Mouse (Mus musculus) MEL (cell line): ENCODE data around the gene Defb26. TPM values are rescaled to one million over a fixed set of nuclear protein-coding genes. Genes with fewer than 3 reads are reported as not detected.

ENCODE experiments used
- DNase-seq: peaks from one replicate; pipeline ENCODE4 v3.0.0; 2011; ENCODE audit warnings: low read depth, low spot score
- H3K27ac ChIP-seq: 2 replicates; pipeline ENCODE4 v1.5.1; 2012; ENCODE audit warnings: low read depth, mild to moderate bottlenecking, control low read depth, low read length, moderate library complexity; ENCODE audit not compliant: control insufficient read depth
- H3K27me3 ChIP-seq, 2 experiments: fragments of 150-350 bp in 1 of 2; sonication (generic) in 1 of 2; 2 replicates each; pipeline ENCODE4 v1.6.1; 2012; ENCODE audit warnings: low read length in 2 of 2, mild to moderate bottlenecking in 2 of 2, improper control_type of control experiment in 1 of 2, moderate library complexity in 1 of 2; ENCODE audit not compliant: insufficient read depth in 2 of 2, control insufficient read depth in 1 of 2
- H3K36me3 ChIP-seq, 2 experiments: 2 replicates each; pipeline ENCODE4 v1.6.1; 2012 to 2014; ENCODE audit warnings: low read length in 2 of 2, improper control_type of control experiment in 1 of 2, inconsistent platforms in 1 of 2, mild to moderate bottlenecking in 1 of 2; ENCODE audit not compliant: insufficient read depth in 2 of 2, control insufficient read depth in 1 of 2
- H3K4me1 ChIP-seq, 2 experiments: fragments of 150-350 bp in 1 of 2; sonication (generic) in 1 of 2; 2 replicates each; pipeline ENCODE4 v1.6.1; 2012; ENCODE audit warnings: low read length in 2 of 2, improper control_type of control experiment in 1 of 2, mild to moderate bottlenecking in 1 of 2; ENCODE audit not compliant: insufficient read depth in 2 of 2, control insufficient read depth in 1 of 2
- H3K4me3 ChIP-seq, 2 experiments: fragments of 150-350 bp in 1 of 2; sonication (generic) in 1 of 2; 2 replicates each; pipeline ENCODE4 v1.5.1; 2012; ENCODE audit warnings: low read depth in 2 of 2, low read length in 2 of 2, mild to moderate bottlenecking in 2 of 2, moderate library complexity in 2 of 2, control low read depth in 1 of 2, improper control_type of control experiment in 1 of 2; ENCODE audit not compliant: control insufficient read depth in 1 of 2, insufficient read depth in 1 of 2
- H3K79me2 ChIP-seq: 2 replicates; pipeline ENCODE4 v1.6.1; 2012; ENCODE audit warnings: mild to moderate bottlenecking, low read length, moderate library complexity; ENCODE audit not compliant: control insufficient read depth, poor library complexity, insufficient read depth
- H3K9ac ChIP-seq: 2 replicates; pipeline ENCODE4 v1.6.1; 2012; ENCODE audit warnings: low read depth, mild to moderate bottlenecking, control low read depth, low read length, moderate library complexity; ENCODE audit not compliant: control insufficient read depth, poor library complexity, severe bottlenecking
- H3K9me3 ChIP-seq: fragments of 150-350 bp; sonication (generic); replicated peaks from 2 replicates; pipeline ENCODE4 v1.6.1; 2012; ENCODE audit warnings: mild to moderate bottlenecking, low read length, improper control_type of control experiment, moderate library complexity; ENCODE audit not compliant: insufficient read depth
- CTCF ChIP-seq, 3 experiments: IDR thresholded peaks in 2 of 3; conservative IDR thresholded peaks in 1 of 3; 2 replicates each; pipeline ENCODE4 v1.5.1; 2011 to 2012; ENCODE audit warnings: low read length in 3 of 3, low read depth in 2 of 3, mild to moderate bottlenecking in 2 of 3, improper control_type of control experiment in 1 of 3, inconsistent platforms in 1 of 3, mixed read lengths in 1 of 3, moderate library complexity in 1 of 3; ENCODE audit not compliant: control insufficient read depth in 1 of 3, insufficient read depth in 1 of 3, poor library complexity in 1 of 3, severe bottlenecking in 1 of 3
- E2F4 ChIP-seq: IDR thresholded peaks from 2 replicates; pipeline ENCODE4 v1.6.1; 2011; ENCODE audit warnings: low read depth, low read length, improper control_type of control experiment, borderline replicate concordance
- ELF1 ChIP-seq: IDR thresholded peaks from 2 replicates; pipeline ENCODE4 v1.6.1; 2014; ENCODE audit warnings: low read depth, mild to moderate bottlenecking, inconsistent platforms, low read length, improper control_type of control experiment, moderate library complexity
- ETS1 ChIP-seq: IDR thresholded peaks from 2 replicates; pipeline ENCODE4 v1.6.1; 2012; ENCODE audit warnings: low read depth, mild to moderate bottlenecking, inconsistent platforms, low read length, improper control_type of control experiment, moderate library complexity
- GABPA ChIP-seq: IDR thresholded peaks from 2 replicates; pipeline ENCODE4 v1.6.1; 2012; ENCODE audit warnings: low read depth, mild to moderate bottlenecking, inconsistent platforms, low read length, improper control_type of control experiment, moderate library complexity
- GATA1 ChIP-seq: IDR thresholded peaks from 2 replicates; pipeline ENCODE4 v1.6.1; 2011; ENCODE audit warnings: low read depth, low read length, improper control_type of control experiment
- HCFC1 ChIP-seq: IDR thresholded peaks from 2 replicates; pipeline ENCODE4 v1.6.1; 2012; ENCODE audit warnings: low read depth, mild to moderate bottlenecking, inconsistent platforms, low read length, improper control_type of control experiment, moderate library complexity
- JUND ChIP-seq: IDR thresholded peaks from 2 replicates; pipeline ENCODE4 v1.6.1; 2011; ENCODE audit warnings: low read depth, mild to moderate bottlenecking, improper control_type of control experiment, low read length
- KAT2A ChIP-seq: conservative IDR thresholded peaks from 2 replicates; pipeline ENCODE4 v1.6.1; 2012; ENCODE audit warnings: low read depth, low read length, improper control_type of control experiment, inconsistent platforms
- MXI1 ChIP-seq: IDR thresholded peaks from 2 replicates; pipeline ENCODE4 v1.6.1; 2011; ENCODE audit warnings: mild to moderate bottlenecking, low read depth, low read length, improper control_type of control experiment
- MYB ChIP-seq: IDR thresholded peaks from 2 replicates; pipeline ENCODE4 v1.6.1; 2011; ENCODE audit warnings: mild to moderate bottlenecking, low read depth, low read length, improper control_type of control experiment
- MYC ChIP-seq: IDR thresholded peaks from 2 replicates; pipeline ENCODE4 v1.6.1; 2011; ENCODE audit warnings: low read depth, mild to moderate bottlenecking, low read length, improper control_type of control experiment, moderate library complexity
- NELFE ChIP-seq: IDR thresholded peaks from 2 replicates; pipeline ENCODE4 v1.6.1; 2011; ENCODE audit warnings: low read depth, low read length, improper control_type of control experiment
- POLR2A ChIP-seq, 2 experiments: IDR thresholded peaks; 2 replicates each; pipeline ENCODE4 v1.6.1; 2011 to 2012; ENCODE audit warnings: low read length in 2 of 2, mild to moderate bottlenecking in 2 of 2, control low read depth in 1 of 2, improper control_type of control experiment in 1 of 2, low read depth in 1 of 2, moderate library complexity in 1 of 2; ENCODE audit not compliant: control insufficient read depth in 1 of 2, insufficient read depth in 1 of 2, poor library complexity in 1 of 2
- POLR2AphosphoS2 ChIP-seq: IDR thresholded peaks from 2 replicates; pipeline ENCODE4 v1.6.1; 2011; ENCODE audit warnings: low read length, improper control_type of control experiment
- POLR2AphosphoS5 ChIP-seq: IDR thresholded peaks from 2 replicates; pipeline ENCODE4 v1.6.1; 2012; ENCODE audit warnings: low read depth, borderline replicate concordance, mild to moderate bottlenecking, inconsistent platforms, low read length, moderate library complexity, mixed read lengths
- RAD21 ChIP-seq: IDR thresholded peaks from 2 replicates; pipeline ENCODE4 v1.6.1; 2011; ENCODE audit warnings: mild to moderate bottlenecking, low read depth, low read length, improper control_type of control experiment
- RCOR1 ChIP-seq: IDR thresholded peaks from 2 replicates; pipeline ENCODE4 v1.6.1; 2012; ENCODE audit warnings: low read depth, mild to moderate bottlenecking, inconsistent platforms, low read length, improper control_type of control experiment
- SIN3A ChIP-seq: IDR thresholded peaks from 2 replicates; pipeline ENCODE4 v1.6.1; 2012; ENCODE audit warnings: low read length, improper control_type of control experiment, inconsistent platforms
- SMC3 ChIP-seq: IDR thresholded peaks from 2 replicates; pipeline ENCODE4 v1.6.1; 2011; ENCODE audit warnings: low read depth, low read length, improper control_type of control experiment
- TAL1 ChIP-seq: IDR thresholded peaks from 2 replicates; pipeline ENCODE4 v1.6.1; 2012; ENCODE audit warnings: mild to moderate bottlenecking, inconsistent platforms, low read length, moderate library complexity, mixed read lengths
- USF1 ChIP-seq: IDR thresholded peaks from 2 replicates; pipeline ENCODE4 v1.6.1; 2014; ENCODE audit warnings: low read depth, mild to moderate bottlenecking, inconsistent platforms, low read length, improper control_type of control experiment, moderate library complexity
- USF2 ChIP-seq, 2 experiments: IDR thresholded peaks; 2 replicates each; pipeline ENCODE4 v1.6.1; 2011 to 2012; ENCODE audit warnings: improper control_type of control experiment in 2 of 2, low read length in 2 of 2, borderline replicate concordance in 1 of 2, inconsistent platforms in 1 of 2, low read depth in 1 of 2, mild to moderate bottlenecking in 1 of 2; ENCODE audit not compliant: insufficient read depth in 1 of 2
- ZC3H11A ChIP-seq: IDR thresholded peaks from 2 replicates; pipeline ENCODE4 v1.6.1; 2012; ENCODE audit warnings: low read depth, mild to moderate bottlenecking, inconsistent platforms, low read length, improper control_type of control experiment
- ZKSCAN1 ChIP-seq: IDR thresholded peaks from 2 replicates; pipeline ENCODE4 v1.6.1; 2012; ENCODE audit warnings: low read depth, mild to moderate bottlenecking, inconsistent platforms, low read length, improper control_type of control experiment, moderate library complexity
- ZMIZ1 ChIP-seq: IDR thresholded peaks from 2 replicates; pipeline ENCODE4 v1.6.1; 2012; ENCODE audit warnings: low read depth, mild to moderate bottlenecking, inconsistent platforms, low read length, improper control_type of control experiment, moderate library complexity
- ZNF384 ChIP-seq: IDR thresholded peaks from 2 replicates; pipeline ENCODE4 v1.6.1; 2012; ENCODE audit warnings: low read depth, mild to moderate bottlenecking, inconsistent platforms, low read length, improper control_type of control experiment
- polyA plus RNA-seq, 2 experiments: library from polyadenylated mRNA; stranded (reverse) in 1 of 2; unstranded in 1 of 2; fragments of >175 nt in 1 of 2; fragments of >200 nt in 1 of 2; gene quantifications; 2 replicates each; pipeline versions ENCODE4 v1.2.1 to v1.2.4; 2012; ENCODE audit warnings: low replicate concordance in 2 of 2, low read depth in 1 of 2; ENCODE audit not compliant: insufficient read length in 2 of 2, insufficient read depth in 1 of 2, missing spikeins in 1 of 2
- total RNA-seq: library from RNA; depleted of rRNA; stranded (reverse); fragments of 300-350 nt; gene quantifications from 2 replicates; pipeline ENCODE4 v1.2.3, GENCODE M21; 2012

The Defb26 gene
- total and polyA plus RNA-seq, 3 experiments = not detected

DNA sequence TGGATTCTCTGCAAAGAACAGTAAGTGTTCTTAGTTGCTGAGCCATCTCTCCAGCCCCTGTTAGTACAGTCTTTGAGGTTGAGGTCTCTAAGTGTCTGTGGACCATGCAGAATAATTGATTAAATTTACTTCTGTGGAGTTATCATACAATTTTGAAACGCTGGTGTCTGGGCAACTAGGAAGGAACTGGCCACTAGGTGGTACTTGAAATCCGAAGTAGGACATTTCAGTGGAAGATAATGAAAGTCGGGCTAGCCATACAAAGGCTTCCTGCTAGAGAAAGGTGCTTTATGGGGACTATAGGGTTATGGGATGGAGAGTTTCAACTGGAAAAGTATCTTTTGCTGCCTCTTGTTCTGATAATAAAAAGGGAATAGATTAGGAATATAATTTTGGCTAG, 39.1 kb downstream of the Defb26 start:
- TF ChIP-seq KAT2A (no peak), RCOR1 (no peak), POLR2AphosphoS2 (no peak), E2F4 (no peak), SIN3A (no peak), GATA1 (no peak), TAL1 (no peak), ELF1 (no peak), ZNF384 (no peak), POLR2A (IDR thresholded peaks at IDR 0.05; ENCODE audit: control insufficient read depth in 1 of 2, insufficient read depth in 1 of 2, low read depth in 1 of 2, low read length in 2 of 2, poor library complexity in 1 of 2) (no peak), RAD21 (peak; percentile 36), HCFC1 (no peak), CTCF (IDR thresholded peaks at IDR 0.05 in 2 of 3, conservative IDR thresholded peaks at IDR 0.05 in 1 of 3; ENCODE audit: control insufficient read depth in 1 of 3, insufficient read depth in 1 of 3, low read depth in 2 of 3, low read length in 3 of 3, poor library complexity in 1 of 3, severe bottlenecking in 1 of 3) (peak in 2 of 3 experiments; percentile 10 to 50; a peak in 3 of 6 replicates), SMC3 (peak; percentile 41), MXI1 (no peak), NELFE (no peak), ZMIZ1 (no peak), USF2 (IDR thresholded peaks at IDR 0.05; ENCODE audit: borderline replicate concordance in 1 of 2, insufficient read depth in 1 of 2, low read depth in 1 of 2, low read length in 2 of 2) (no peak)
- Histone ChIP-seq H3K27ac (no peak overlapping the region), H3K36me3 (no peaks in the 10 kb centered on the region), H3K4me3 (no peak overlapping the region), H3K4me1 (no peaks in the 10 kb centered on the region), H3K79me2 (no peaks in the 10 kb centered on the region), H3K9me3 (no peaks in the 10 kb centered on the region), H3K9ac (no peak overlapping the region), H3K27me3 (peaks cover 4 to 11% of the 10 kb centered on the region in 2 experiments)
- DNase-seq = peak; percentile 20

DNA sequence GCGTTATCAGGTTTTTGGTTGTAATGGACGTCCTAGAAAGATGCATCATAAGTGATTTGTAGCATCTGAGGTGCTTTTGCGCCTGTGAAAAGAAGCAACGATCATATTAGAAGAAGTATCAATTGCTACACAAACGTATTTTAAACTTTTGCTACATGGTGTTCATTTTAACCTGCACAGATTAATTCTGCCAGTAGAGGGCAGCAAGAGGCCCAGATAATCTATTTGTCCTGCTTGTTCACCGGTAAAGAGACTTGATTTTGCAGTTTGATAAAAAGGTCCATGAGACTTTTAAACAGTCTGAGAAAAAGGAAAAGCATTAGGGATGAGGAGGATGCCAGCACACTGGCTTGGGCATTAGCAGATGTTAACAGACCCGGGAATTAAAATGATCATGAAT, 40.5 kb downstream of the Defb26 start:
- peak overlapping the region in 1 of 2 experiments; percentile 37; a peak in 1 of 4 replicates for H3K4me3 ChIP-seq
- H3K9me3 ChIP-seq = no peaks in the 10 kb centered on the region
- DNase-seq = peak; percentile 62
- H3K27ac ChIP-seq = no peak overlapping the region
- no peaks in the 10 kb centered on the region for H3K36me3 ChIP-seq
- TF ChIP-seq MXI1 (no peak), RAD21 (peak; percentile 66), POLR2AphosphoS2 (no peak), CTCF (IDR thresholded peaks at IDR 0.05 in 2 of 3, conservative IDR thresholded peaks at IDR 0.05 in 1 of 3; ENCODE audit: control insufficient read depth in 1 of 3, insufficient read depth in 1 of 3, low read depth in 2 of 3, low read length in 3 of 3, poor library complexity in 1 of 3, severe bottlenecking in 1 of 3) (peak; percentile 22 to 83 (median 79); a peak in 4 of 6 replicates), GABPA (no peak), MYB (no peak), USF1 (no peak), SMC3 (peak; percentile 69), ZNF384 (no peak), JUND (no peak), ZKSCAN1 (no peak), HCFC1 (no peak), POLR2A (IDR thresholded peaks at IDR 0.05; ENCODE audit: control insufficient read depth in 1 of 2, insufficient read depth in 1 of 2, low read depth in 1 of 2, low read length in 2 of 2, poor library complexity in 1 of 2) (no peak), GATA1 (peak; percentile 65; the same call in 1 of the 2 replicates), E2F4 (no peak), TAL1 (no peak), POLR2AphosphoS5 (no peak), ZC3H11A (peak; percentile 38; the same call in 1 of the 2 replicates), ETS1 (no peak), MYC (no peak)
- no peaks in the 10 kb centered on the region for H3K4me1 ChIP-seq
- no peak overlapping the region for H3K9ac ChIP-seq
- H3K27me3 ChIP-seq = peaks cover 4 to 11% of the 10 kb centered on the region in 2 experiments
- no peaks in the 10 kb centered on the region for H3K79me2 ChIP-seq
